Mouse (Mus musculus) left cerebral cortex, postnatal 25 days (tissue): ENCODE results near the gene 9030624G23Rik. TPM values are rescaled to one million over a fixed set of nuclear protein-coding genes. Genes with fewer than 3 reads are reported as not detected.
A peak's percentile ranks its signal among the peaks of the same experiment; 100 is the strongest.
"Not testable (repeated sequence)": the region's sequence is repeated elsewhere in the genome, so short reads cannot be mapped to it uniquely, and the experiment has no call there.

Source experiments
- DNase-seq, 2 experiments: peaks; one replicate each; pipeline ENCODE4 v3.0.0; 2022; ENCODE audit warnings: low spot score in 2 of 2, mixed read lengths in 1 of 2
- intact Hi-C: fragments of 180-260 bp; cut with DNase I; formaldehyde crosslinking; loops from one replicate; pipeline ENCODE4 v1.15.1; 2025
- total RNA-seq, 2 experiments: library from RNA; stranded (reverse); gene quantifications; 2 replicates each; pipeline ENCODE4 v1.2.3; 2021

9030624G23Rik gene
- 1 to 10 TPM; 1.9 to 2.2 TPM for total RNA-seq

- DNase-seq, result peak; percentile 22 to 62
- intact Hi-C loops, result not testable (repeated sequence)
These were observed at the start of gene 9030624G23Rik for GRCm38 (mm10) chr12:24097108-24097520. Gene 9030624G23Rik, minus strand, starts transcription at chr12:24097246.

- DNase-seq, intact Hi-C loops: not testable (repeated sequence)
These were observed 13.9 kb downstream of the 9030624G23Rik start for GRCm38 (mm10) chr12:24083096-24083495.
